Mouse (Mus musculus) spleen, adult 18-20 months (tissue): ENCODE measurements around the gene Rerg.

Experiments used
- DNase-seq, 2 experiments: peaks; one replicate each; pipeline ENCODE4 v3.0.0; 2022; ENCODE audit warnings: mixed read lengths in 2 of 2

The Rerg gene

DNA sequence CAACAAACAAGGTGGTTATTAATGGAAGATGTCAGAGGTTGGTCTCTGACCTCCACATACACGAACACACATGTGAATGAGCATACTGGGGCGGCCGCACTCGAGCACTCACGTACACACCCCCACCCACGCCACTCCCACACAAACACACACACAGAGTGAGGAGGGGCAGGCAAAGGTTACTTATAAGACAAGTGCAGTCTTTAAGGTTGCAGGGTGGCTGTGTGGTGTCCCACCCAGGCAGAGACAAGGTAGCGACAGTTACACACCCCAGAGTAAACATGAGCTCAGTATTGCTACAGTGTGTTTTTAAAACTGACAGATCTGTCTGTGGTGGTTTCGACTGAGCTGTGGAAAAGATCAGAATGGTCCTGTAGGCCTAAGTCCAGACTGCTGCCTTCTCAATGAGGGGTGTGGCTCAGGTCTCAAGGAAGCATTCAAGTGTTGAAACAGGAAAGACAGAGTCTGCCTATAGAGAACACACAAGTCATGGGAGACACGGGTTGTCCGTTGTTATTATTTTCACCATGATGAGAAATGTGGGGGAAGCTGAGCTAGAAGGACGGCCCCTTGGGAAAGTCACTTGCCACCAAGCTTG is 8.7 kb downstream of the Rerg start:
- no peak for DNase-seq

DNA sequence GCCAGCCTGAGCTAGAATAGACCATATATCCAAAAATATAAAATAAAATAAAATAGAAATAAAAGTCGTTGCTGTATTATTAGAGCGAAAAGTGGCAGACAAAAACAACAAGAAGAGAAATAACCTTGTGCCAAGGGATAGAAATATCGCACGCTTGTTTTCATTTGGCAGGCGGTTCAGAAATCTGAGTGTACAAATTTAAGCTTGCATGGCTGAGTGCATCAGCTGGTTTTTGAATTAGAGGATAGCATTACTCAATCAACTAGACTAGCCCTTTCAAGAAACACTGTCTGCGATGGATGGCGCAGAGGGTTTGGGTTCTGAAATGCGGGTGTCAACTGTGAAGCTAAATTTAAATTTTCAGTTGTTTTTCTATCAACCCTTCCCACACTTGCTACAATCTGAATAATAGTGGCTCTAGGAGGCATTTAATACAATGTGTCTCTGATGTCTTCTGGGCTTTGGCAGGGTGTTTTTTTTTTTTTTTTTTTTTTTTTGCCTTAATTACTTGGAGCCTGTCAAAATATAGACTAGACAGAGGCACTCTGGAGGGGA is 10.8 kb downstream of the Rerg start:
- DNase-seq, result no peak

DNA sequence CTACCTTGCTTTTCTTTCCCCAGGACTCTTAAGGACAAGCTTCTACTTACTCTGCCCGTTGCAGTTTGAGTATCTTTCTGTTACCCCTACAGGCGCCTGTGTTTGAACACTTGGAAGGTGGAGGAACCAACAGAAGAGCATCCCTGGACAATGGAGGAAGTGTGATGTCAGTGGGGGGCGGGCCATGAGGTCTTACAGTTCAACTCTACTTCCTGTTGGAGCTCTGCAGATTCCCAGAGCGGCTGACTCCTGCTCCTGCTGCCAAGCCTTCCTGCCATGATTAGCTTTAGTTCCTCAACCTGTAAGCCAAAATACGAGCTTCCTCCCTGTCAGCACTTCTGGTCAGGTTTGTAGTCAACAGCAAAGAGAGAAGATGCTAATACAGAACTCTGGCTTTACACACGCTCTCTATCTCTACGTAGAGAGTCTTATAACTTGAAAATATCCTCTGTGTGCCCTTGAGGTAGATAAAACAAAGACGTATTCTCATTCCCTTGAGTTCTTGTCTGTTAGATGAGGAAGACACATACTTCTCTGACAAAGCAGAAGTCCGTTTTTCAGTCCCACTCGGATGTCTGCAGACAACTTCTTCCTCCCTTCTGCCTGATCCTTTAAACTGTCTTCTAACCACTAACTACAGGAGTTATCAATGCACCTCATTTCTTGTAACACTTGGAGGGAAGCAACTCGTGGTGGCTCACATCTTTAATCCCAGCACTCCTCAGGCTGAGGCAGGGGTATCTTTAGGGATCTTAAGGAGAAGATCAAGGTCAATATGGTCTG is 13.7 kb downstream of the Rerg start:
- no peak for DNase-seq

DNA sequence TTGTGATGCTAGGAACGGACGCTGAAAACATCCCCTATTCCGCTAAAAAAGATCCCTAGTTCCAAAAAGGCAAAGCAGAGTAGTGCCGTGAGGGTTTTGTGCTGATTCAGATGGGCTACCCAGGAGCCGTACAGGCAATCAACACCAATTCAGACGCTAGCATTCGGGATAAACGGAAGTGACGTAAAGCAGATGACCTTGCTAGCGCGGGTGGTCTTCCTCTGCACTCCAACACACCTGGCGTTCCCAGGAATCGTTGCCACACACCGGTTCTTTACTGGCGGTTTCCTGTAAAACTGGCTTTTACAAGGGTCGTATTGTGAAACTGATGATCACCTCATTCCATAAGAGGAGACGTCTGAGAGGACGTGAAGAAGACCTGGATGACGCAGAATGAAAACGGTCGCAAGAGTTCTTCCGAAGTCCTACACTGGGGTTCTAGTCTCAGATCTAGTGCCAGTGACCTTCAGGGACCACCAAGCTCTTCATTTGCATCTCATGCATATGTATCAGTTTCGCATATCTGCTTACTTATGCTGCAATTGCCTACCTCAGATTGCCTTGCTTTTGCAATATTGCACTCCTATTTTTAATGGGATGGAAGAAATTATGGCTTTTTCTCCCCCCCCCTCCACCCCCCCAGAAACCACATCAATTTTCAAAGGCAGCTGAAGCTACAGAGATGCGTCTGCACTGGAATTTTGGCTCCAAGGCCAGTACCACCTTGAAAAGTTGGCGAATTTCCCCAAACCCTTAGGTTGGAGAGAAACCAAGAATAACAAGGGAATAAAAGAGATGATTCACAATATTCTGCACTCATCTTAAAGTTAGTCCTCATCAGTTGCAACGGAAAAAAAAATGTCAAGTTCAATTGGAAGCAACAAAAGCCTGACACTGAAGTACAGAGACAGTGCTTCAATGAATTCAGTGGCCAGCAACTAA is 14.8 kb downstream of the Rerg start:
- no peak for DNase-seq

DNA sequence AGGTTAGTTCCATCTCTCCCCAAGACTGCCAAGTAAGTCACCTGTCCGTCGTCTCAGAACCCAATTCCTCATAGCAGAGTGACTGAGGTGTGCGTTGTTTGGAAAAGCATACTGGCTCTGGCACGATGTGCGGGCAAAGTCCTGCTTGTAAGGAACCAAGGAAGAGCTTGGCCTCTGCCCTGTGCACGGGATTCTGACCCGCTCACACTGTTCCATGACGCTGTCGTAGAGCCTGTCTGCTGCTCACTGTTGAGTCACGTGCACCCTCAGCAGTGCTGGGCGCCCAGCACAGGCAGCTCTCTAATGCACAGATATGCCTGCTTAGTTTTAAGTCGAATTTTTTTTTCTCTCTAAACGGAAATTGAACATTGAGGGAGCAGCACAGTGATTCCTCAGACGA is 17.3 kb downstream of the Rerg start:
- no peak for DNase-seq

DNA sequence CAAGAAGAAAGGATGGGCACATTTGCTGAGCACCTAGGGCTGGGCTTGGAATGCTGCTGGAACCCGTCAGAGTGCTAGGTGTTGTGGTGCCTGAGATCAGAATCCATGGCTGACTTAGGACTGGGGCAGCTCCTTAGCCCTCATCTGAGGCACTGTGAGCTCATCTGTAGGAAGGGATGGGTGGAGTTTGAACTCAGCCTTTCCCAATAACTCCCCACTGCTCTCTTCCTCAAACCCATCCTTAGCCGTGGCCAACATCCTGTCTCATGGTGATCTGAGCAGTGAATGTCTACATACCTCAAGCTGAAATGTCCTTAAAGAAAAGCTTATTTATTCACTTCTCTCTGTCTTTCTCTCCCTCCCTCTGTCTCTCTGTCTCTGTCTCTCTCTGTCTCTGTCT is 19.3 kb downstream of the Rerg start:
- DNase-seq, result no peak

DNA sequence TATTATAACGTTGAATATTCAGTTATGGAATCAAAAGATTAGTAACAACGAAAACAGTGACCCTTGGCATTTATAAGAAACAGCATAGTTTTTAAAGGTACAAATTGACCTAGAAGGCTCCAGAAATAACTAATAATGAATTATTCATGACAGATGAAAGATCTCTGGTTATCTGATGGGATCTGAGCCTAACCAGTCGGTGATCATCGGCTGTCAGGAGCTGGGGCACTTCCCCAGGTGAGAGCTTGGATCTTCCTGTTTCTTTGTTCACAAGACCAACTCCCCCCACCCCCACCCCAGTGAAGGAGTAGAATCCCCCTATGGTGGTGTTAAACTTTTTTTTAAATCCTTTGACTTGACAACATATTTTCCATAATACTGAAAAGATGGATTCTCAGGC is 20.5 kb downstream of the Rerg start:
- no peak for DNase-seq

DNA sequence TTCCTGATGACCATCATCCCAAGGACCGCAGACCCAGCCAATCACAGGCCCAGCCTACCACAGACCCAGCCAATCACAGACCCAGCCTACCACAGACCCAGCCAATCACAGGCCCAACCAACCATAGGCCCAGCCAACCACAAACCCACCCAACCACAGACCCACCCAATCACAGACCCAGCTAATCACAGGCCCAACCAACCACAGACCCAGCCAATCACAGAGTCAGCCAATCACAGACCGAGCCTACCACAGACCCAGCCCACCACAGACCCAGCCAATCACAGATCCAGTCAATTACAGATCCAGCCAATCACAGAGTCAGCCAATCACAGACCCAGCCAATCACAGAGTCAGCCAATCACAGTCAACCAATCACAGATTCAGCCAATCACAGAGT is 23.4 kb downstream of the Rerg start:
- DNase-seq, result no peak

DNA sequence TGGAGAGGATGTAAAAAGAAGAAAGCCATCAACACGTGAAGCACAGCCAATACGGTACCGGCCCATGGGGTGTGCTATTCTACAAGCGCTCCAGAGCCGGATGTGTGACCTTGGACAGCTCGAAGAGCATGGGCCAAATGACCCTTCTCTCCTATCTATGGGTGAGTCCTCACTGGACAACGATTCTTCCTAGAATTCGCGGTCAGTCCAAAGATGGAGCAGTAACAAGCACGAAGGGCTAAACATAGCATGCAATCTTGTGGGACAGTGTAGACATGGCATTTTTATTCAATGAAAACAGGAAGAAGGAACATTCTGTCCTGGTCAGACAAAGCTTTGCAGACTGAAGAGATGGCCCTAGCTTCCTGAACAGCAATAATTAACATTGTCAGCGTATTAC is 24.7 kb downstream of the Rerg start:
- no peak for DNase-seq

DNA sequence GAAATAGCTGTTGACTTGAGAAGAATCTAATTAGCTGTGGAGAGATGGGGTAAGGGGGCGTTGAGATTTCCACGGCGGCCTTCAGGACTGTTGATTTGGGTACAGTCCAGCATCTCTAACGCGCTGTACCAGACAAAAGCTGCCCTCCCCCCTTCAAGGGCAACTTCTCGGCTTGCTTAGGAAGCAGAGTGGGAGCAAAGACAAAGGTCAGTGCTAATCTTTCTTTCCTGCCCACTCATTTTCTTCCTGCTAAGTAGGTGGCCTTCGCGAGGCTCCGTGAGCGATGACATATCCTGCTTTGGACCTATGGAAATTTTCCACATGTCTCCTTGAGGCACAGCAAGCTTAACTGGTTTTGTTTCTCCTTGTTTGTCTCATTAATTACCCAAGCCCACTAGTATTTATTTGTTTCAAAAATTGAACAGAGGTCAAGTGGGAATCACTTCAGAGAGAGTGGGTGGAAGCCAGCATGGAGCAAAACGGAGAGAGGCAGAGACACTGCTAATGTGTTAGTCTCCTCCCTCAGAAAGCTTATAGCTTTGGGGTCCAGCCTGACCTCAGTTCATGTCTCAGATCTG is 25.2 kb downstream of the Rerg start:
- no peak for DNase-seq

DNA sequence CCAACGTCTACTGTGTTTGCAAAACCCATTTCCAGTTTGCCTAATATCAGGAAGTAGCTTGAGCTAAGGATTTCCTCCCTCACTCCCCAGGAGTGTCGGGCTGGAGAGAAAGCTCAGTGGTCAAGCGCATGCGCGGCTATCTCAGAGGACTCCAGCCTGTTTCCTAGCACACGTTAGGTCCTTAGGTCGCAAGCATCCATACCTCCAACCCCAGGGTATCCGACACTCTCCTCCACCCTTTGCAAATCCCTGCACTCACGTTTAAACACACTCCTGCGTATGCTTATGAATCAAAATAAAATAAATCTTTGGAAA is 25.8 kb downstream of the Rerg start:
- DNase-seq, result no peak

DNA sequence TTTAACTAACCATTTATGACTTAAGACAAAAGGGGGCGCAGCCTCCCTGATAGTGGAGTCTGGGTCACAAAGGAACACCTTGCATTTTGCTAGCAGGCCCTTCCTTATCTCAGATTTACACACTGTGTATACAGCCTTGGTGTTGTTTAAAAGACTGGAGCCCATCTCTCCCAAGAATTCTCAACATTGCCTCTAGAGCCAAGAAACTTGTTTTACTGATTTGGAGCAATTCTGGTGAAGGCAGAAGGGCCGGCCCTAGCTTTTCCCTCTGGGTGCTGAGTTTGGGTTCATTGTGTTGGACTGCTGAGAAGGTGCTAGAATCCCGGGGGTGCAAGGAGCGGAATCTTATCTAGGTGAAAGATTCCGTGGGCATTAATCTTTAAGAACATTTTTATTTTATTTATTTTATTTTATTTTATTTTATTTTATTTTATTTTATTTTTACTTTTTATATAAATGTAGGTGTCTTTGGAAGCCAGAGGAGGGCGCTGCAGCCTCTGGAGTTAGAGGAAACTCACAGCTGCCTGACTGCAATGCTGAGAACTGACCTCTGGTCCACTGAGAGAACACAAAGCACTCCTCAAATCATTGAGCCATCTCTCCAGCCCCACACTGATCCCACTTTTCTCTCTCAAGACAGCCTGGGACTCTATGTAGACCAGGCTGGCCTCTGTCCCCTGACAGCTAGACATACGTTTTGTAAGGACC is 26.3 kb downstream of the Rerg start:
- no peak for DNase-seq

DNA sequence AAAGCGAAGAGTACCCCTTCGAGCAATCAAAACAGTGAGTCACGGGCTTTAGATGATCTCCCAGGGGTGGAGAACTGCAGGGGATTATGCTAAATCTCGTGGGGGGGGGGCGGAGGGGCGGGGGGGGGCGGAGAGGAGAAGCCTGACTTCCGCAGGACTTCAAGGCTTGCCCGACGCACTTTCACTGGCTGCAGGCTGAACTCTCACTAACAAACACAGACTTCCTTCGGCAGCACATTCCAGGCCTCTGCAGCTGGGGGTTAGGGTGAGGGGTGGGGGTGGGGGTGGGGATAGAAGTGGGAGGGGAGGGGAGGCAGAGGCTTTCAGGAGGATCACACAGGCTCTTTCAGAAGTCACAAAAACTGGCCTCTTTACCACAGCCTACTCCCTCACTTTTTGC is 27.5 kb downstream of the Rerg start:
- no peak for DNase-seq

DNA sequence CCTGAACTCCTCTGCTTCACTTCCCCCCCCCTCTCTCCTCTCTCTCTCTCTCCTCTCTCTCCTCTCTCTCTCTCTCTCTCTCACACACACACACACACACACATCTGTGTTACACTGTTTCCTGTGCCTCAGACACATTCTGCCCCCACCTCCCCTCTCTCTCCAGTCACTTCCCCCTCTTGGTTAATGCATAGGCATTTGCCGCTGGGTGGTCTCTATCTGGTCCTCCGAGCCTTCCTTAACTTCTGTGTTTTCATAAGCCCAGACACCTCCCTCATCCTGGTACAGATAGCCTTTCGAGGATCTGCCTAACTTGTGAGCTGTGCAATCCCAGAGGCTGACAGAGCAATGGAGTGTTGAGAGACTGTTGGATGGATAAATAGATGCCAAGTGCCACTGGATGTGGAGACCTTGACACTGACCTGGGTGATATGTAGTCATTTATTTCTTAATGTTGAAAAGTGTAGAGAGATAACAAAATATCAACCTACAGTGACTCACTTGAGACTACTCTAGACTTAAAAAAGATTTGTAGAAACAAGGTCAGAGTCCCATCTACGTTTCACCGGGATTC is 29.0 kb downstream of the Rerg start:
- no peak for DNase-seq

DNA sequence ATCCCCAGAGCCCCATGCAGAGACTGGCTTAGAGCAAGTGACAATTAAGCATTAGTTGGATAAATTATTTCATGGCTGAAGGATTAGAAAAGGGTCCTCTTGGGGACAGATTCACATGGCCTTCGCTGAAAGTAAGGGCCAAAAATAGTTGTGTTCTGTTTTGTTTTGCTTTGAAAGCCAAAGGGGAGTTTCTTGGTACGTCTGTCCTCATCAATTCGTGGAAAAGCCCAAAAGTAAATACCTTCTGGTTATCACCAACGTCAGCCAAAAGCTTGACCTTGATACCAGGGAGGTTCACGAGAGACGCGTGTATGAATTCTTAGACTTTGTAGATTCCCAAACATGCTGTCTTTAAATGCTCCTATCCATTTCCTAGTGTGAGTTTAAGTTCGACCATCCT is 31.5 kb downstream of the Rerg start:
- no peak for DNase-seq

DNA sequence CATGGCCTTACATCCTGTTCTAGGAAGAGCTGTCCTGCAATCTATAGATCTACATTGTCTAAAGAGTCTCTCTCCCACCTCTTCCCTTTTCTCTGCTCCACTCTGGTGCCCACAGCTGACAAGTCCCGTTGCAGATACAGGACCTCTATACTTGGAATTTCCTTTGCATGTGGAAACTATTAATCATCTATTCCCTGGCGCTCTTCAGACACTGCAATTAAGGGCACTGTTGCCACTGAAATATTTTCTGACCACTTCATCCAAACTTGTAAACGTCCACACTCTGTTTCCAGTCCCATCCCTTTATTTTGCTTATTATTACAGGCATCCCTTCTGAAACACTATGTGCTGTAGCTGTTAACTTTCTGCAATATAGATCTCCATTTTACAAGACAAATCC is 31.9 kb downstream of the Rerg start:
- DNase-seq, result no peak

DNA sequence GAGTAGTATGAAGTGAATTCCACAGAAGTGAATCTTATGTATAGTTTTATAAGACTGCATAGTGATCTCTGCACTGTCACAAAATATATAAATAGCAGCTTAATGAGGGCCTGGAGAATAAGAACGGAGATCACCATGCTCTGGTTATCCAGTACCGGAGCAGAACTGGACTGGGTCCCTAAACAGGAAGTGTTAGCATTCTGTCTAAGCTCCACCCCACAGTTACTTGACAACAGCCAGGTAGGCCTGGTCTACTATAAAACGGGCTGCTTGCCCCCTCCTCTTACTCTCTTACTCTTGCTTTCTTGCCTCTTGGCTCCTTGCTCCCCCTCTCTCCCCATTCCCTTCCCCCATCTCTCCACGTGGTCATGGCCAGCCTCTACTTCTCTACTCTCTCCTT is 33.9 kb downstream of the Rerg start:
- no peak for DNase-seq

DNA sequence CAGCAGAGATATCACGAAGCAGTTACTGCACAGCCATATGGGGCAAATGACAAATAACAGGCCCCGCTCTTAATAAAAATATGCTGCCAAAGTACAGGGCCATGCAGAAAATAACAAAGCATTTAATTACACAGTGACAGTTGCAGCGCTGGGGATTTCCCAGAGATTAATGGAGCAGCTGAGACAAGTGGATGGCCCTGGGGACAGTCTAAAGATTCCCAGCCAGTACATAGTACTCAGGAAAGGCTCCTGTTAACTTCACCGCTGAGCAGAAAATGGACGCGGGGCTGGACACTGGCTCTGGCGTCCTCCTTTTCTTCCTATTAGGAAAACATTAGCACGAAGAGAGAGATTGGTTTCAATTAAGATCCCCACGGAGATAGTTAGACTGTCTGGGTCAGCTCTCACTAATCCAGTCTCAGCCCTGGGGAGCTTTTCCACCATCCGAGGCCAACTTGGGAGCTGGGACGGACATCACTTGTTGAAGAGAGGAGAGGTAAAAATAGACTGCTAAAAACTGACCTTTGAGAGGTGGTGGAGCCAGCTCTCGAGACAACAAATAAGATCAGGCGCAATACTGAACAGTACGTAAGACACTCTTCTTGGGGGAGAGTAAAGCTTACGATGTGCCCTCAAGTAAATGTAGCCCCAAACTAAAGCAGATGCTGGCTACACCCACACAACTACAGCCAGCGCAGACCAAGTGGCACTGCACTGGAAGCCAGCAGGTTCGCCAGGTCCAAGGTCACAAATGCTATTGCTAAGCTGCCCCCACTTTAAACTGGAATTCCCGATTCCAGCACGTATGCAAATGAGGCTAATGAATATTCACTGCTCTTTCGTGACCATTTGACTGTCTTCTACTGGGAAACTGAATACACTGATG is 34.5 kb downstream of the Rerg start:
- DNase-seq, result no peak

DNA sequence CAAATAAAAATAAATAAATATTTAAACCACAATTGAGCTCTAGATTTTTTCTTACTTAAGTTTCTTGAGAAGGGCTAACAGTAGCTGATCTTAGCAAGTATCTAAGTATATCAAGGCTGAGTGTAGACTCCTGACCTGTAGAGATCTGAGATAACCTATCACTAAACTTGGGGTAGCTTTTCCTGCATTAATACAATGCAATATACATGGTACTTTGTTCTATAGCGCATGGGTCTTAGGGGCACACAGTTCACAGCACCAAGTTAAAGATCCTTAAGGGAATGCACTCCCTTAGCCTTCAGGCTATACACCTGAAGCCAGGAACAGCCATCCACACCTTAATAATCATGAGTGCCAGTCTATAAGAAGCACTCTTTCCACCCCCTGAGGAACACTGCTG is 38.5 kb downstream of the Rerg start:
- DNase-seq, result no peak

DNA sequence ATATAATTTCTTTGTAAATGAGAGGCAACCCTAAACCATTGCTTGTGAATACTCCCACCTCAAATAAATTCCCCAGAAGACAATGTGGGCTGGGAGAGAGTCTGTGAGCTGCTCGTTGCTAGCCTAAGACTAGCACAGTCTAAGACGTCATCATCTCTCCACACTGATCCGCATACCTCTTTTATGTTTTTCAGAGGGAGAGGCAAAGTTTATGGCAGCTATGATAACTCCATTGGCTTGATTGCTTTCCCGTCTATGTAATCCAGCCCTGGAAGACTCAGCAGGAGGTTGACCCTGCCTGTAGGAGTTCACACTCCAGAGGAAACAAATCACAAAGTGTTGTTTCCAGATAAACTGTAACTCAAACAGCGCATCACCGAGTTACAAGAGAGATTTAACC is 38.9 kb downstream of the Rerg start:
- DNase-seq, result no peak

DNA sequence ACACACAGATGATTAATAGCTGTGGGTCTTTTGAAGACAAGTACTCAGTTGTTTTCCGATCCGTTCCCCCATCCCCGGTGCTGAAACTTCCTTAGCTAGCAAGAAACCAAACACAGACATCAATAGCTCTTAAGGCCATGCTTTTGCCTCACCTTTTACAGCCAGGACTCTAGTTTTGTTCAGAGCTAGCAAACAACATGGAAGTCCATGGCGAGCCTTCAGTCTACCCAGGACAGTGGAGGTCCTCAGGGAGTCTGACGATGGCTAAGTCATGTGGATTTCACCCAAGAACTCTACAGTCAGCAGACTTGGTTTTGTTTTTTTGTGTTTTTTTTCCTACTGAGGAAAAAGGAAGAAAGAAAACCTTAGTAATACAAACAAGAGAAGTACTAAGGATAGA is 43.4 kb downstream of the Rerg start:
- no peak for DNase-seq
